Mouse (Mus musculus) liver, postnatal 0 days (tissue): ENCODE measurements at regions not wholly inside any gene's neighbourhood (a gene's known extent, or its start where the extent isn't known, plus 50 kb on each side); places are given as distances from the start of the nearest gene placed in this dataset.

Experiments used
- ATAC-seq: fragments of 200-750 bp; cut with Nextera tagmentation; 2 replicates; pipeline ENCODE4 v1.8.0; 2017; ENCODE audit warnings: mild to moderate bottlenecking, moderate library complexity
- DNase-seq: peaks from one replicate; pipeline ENCODE4 v3.0.0-alpha.2; 2016
- H3K27ac ChIP-seq: fragments of 300-500 bp; sonication (generic); 2 replicates; pipeline ENCODE4 v1.5.1; 2014; ENCODE audit warnings: antibody characterized with exemption, moderate library complexity, mild to moderate bottlenecking, low read depth
- H3K27me3 ChIP-seq: fragments of 300-500 bp; sonication (generic); 2 replicates; pipeline ENCODE4 v1.6.1; 2014; ENCODE audit warnings: low read length, control low read depth, mixed read lengths; ENCODE audit not compliant: insufficient read depth
- H3K36me3 ChIP-seq: fragments of 300-500 bp; sonication (generic); replicated peaks from 2 replicates; pipeline ENCODE4 v1.6.1; 2014; ENCODE audit warnings: mild to moderate bottlenecking, control low read depth, low read length, moderate library complexity, mixed read lengths; ENCODE audit not compliant: insufficient read depth
- H3K4me1 ChIP-seq: fragments of 300-500 bp; sonication (generic); 2 replicates; pipeline ENCODE4 v1.6.1; 2014; ENCODE audit warnings: antibody characterized with exemption, mild to moderate bottlenecking, control low read depth; ENCODE audit not compliant: insufficient read depth
- H3K4me2 ChIP-seq: fragments of 300-500 bp; sonication (generic); 2 replicates; pipeline ENCODE4 v1.6.1; 2014; ENCODE audit warnings: low read depth, mild to moderate bottlenecking, low read length, moderate library complexity, mixed read lengths
- H3K4me3 ChIP-seq: fragments of 300-500 bp; sonication (generic); 2 replicates; pipeline ENCODE4 v1.5.1; 2014; ENCODE audit warnings: low read depth, low read length
- H3K9ac ChIP-seq: fragments of 300-500 bp; sonication (generic); replicated peaks from 2 replicates; pipeline ENCODE4 v1.6.1; 2014; ENCODE audit warnings: mild to moderate bottlenecking, moderate library complexity
- H3K9me3 ChIP-seq: fragments of 300-500 bp; sonication (generic); 2 replicates; pipeline ENCODE4 v1.6.1; 2016; ENCODE audit warnings: mild to moderate bottlenecking, control low read depth, low read length, mixed read lengths
- CTCF ChIP-seq: sonication (generic); IDR thresholded peaks from 2 replicates; pipeline ENCODE4 v1.5.1; 2016; ENCODE audit warnings: antibody characterized with exemption, low read depth
- EP300 ChIP-seq: IDR thresholded peaks from 2 replicates; pipeline ENCODE4 v1.6.1; 2016; ENCODE audit warnings: antibody characterized with exemption, low read depth, mild to moderate bottlenecking
- WGBS: fragments of 180-500 bp; shearing (Covaris S2); extraction: QIAGEN DNeasy Blood & Tissue Kit; methylation state at CpG from one replicate; pipeline ENCODE4 v1.1.7; 2014; ENCODE audit not compliant: insufficient replicate concordance; 5-methylcytosine and 5-hydroxymethylcytosine counted together

DNA sequence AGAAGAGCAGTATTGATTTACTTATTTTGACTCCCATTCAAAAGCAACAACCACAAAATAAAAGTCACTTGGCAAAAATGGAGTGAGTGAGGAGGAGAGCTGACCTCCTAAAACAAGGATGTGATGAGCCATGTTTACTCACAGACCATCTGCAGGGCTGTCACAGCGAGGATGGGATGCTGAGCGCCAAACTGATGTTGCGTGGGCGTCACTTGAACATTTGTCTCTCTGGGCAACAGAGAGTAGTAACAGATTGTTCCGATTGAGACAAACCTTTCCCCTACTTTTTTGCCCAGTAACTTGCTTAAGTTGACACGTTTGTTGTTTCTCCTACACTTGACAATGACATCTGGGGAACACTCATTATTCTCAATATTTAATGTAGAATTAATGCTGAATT is 97.0 kb upstream of the Cxcl12 start:
- no peak overlapping the region for H3K4me3 ChIP-seq
- no peaks in the 10 kb centered on the region for H3K9me3 ChIP-seq
- no peak for TF ChIP-seq CTCF
- no peak for TF ChIP-seq EP300
- DNase-seq, result no peak
- H3K27ac ChIP-seq, result no peak overlapping the region
- ATAC-seq, result no peak
- H3K36me3 ChIP-seq, result no peaks in the 10 kb centered on the region
- no peaks in the 10 kb centered on the region for H3K4me1 ChIP-seq
- 69% methylated on average over 6 of the region's 6 CpGs for WGBS
- no peaks in the 10 kb centered on the region for H3K27me3 ChIP-seq
- H3K4me2 ChIP-seq, result no peak overlapping the region
- no peak overlapping the region for H3K9ac ChIP-seq

DNA sequence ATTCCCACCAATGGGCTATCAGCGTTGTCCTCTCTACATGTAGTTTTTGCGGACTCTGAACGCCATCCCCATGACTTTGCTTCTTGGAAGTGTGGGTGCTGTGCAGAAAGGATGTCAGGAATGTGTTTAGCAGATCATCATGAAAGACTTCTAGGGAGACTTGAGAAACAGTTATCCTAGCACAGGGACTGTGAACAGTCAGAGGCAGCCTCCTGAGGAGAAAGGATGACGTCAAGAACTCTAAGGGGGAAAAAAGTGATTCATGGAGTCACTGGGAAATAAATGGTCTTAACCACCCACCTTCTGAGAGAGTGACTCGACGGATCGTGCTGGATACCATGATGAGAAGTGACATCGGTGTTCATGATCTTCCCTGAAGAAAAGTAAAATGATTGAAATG is 96.5 kb upstream of the Cxcl12 start:
- H3K4me2 ChIP-seq, result no peak overlapping the region
- no peak overlapping the region for H3K4me3 ChIP-seq
- H3K27me3 ChIP-seq, result no peaks in the 10 kb centered on the region
- WGBS, result 78% methylated on average over 8 of the region's 8 CpGs
- H3K4me1 ChIP-seq, result no peaks in the 10 kb centered on the region
- no peak for DNase-seq
- H3K27ac ChIP-seq, result no peak overlapping the region
- TF ChIP-seq EP300, result no peak
- TF ChIP-seq CTCF, result no peak
- H3K36me3 ChIP-seq, result no peaks in the 10 kb centered on the region
- no peak for ATAC-seq
- H3K9ac ChIP-seq, result no peak overlapping the region
- no peaks in the 10 kb centered on the region for H3K9me3 ChIP-seq

DNA sequence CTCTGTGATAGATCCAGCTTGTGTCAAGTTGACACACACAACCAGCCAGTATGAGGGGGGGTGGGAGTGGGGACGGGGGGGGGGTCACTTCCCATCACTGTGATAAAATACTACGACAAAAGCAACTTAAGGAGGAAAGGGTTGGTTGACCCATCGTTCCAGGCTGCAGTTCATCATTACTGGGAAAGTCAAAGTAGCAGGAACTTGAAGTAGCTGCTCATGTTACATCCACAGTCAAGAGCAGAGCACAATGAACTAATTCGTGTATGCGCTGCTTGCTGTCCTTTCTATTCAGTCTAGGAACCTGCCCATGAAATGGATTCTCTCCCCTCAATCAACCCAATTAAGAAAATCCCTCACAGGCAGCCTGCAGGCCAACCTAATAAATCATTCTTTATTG is 88.8 kb upstream of the Cxcl12 start:
- no peaks in the 10 kb centered on the region for H3K9me3 ChIP-seq
- 62% methylated on average over 5 of the region's 5 CpGs for WGBS
- DNase-seq (no peak), ATAC-seq (no peak)
- H3K27ac ChIP-seq, result no peak overlapping the region
- no peak overlapping the region for H3K4me3 ChIP-seq
- H3K4me2 ChIP-seq, result no peak overlapping the region
- TF ChIP-seq CTCF (no peak), EP300 (no peak)
- H3K27me3 ChIP-seq, result no peaks in the 10 kb centered on the region
- H3K4me1 ChIP-seq, result no peaks in the 10 kb centered on the region
- H3K36me3 ChIP-seq, result no peaks in the 10 kb centered on the region
- H3K9ac ChIP-seq, result no peak overlapping the region

DNA sequence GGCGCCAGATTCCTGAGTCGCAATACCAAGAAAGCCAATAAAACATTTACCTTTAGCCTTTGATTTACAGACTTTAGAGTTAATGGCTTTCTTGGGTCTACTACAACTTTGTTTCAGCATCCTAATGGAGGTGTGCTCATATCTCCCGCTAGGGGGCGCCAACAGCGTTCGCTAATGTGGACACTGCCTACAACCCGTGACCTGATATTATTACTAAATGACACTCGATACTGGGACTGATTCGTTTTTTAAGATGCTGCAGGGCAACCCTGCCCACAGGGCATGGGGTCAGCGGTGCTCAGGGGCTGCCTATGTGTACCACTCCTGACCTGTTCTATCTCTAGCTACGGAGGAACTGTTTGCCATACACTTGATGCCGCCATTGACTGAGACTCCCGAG is 87.4 kb upstream of the Cxcl12 start:
- Histone ChIP-seq H3K9ac (no peak overlapping the region), H3K27me3 (no peaks in the 10 kb centered on the region), H3K9me3 (no peaks in the 10 kb centered on the region), H3K4me2 (no peak overlapping the region), H3K4me1 (no peaks in the 10 kb centered on the region), H3K27ac (no peak overlapping the region), H3K36me3 (no peaks in the 10 kb centered on the region), H3K4me3 (no peak overlapping the region)
- 37% methylated on average over 13 of the region's 13 CpGs for WGBS
- TF ChIP-seq EP300, result no peak
- peak; percentile 59 for TF ChIP-seq CTCF
- ATAC-seq (no peak), DNase-seq (peak; percentile 19)

DNA sequence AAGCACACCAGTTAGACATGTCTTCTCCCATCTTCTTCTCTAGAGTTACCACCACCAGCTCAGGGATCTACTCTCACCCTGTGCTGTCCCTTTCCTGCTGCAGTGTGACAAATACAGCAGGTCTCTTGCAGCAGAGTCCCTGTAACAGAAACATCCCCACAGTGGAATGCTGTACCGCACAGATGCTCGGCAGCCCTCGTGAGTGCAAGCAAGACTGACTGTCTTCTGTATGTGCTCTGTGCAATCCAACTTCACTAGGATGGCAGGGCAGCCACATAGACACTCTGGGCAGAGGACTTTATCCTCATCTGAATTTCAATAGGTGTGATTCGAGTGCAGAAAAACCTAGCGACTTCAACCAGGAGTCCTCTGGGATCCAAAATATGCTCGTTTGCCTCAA is 84.1 kb upstream of the Cxcl12 start:
- Histone ChIP-seq H3K9ac (no peak overlapping the region), H3K9me3 (no peaks in the 10 kb centered on the region), H3K4me2 (no peak overlapping the region), H3K4me3 (no peak overlapping the region), H3K27ac (no peak overlapping the region), H3K27me3 (no peaks in the 10 kb centered on the region), H3K36me3 (no peaks in the 10 kb centered on the region), H3K4me1 (no peaks in the 10 kb centered on the region)
- WGBS, result 58% methylated on average over 6 of the region's 6 CpGs
- ATAC-seq (no peak), DNase-seq (no peak)
- TF ChIP-seq CTCF (no peak), EP300 (no peak)

DNA sequence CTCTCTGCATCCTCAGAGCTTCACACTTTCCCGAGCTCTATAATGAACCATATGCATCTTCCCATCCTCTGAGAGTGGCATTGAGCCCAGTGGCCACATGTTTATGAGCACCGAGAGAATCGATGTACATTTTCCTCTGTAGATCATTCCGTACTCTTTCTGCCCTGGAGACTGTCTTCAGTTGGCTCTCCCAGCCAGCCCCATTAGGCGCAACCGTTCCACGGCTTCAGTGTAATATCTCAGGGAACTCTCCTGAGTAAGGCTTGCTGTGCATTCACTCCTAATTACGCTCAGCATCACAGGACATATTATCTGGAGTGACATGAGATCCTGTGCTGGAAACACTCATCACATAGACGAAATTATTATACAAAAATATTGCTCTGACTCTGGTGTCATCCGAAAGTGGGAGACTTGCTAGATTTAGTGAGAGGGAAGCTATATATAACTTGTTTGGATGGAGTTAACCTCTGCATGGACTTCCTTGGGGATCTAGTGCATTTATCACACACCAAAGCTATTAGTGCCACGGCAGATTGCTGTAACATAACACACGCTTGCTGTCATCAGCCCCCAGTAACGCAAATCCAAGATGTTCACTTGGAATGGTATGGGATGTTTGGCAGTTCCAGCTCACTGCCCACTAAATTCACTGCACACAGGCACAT is 83.4 kb upstream of the Cxcl12 start:
- Histone ChIP-seq H3K9me3 (no peaks in the 10 kb centered on the region), H3K4me3 (no peak overlapping the region), H3K9ac (no peak overlapping the region), H3K27me3 (no peaks in the 10 kb centered on the region), H3K36me3 (no peaks in the 10 kb centered on the region), H3K4me2 (no peak overlapping the region), H3K27ac (no peak overlapping the region), H3K4me1 (no peaks in the 10 kb centered on the region)
- ATAC-seq, result no peak
- WGBS, result 76% methylated on average over 13 of the region's 13 CpGs
- TF ChIP-seq EP300, result no peak
- no peak for TF ChIP-seq CTCF
- DNase-seq, result no peak

DNA sequence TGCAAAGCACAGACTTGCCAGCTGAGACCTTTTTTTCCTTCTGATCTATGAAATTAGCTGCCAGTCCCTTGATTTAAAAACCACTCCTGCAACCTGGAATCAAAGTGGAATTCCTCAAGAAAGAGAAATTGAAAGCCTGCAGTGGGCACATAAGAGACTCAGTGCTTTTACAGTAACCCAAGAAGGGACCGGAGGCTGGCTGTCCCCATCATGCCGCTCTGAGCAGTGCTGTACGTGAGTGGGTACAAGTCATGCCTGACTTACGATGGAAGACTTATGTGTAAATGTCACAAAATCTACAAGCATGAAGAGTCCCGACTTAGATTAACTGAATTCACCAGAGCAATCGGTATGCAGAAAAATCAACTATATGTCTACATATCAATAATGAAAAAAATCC is 73.6 kb upstream of the Cxcl12 start:
- Histone ChIP-seq H3K27me3 (no peaks in the 10 kb centered on the region), H3K9ac (no peak overlapping the region), H3K27ac (no peak overlapping the region), H3K9me3 (no peaks in the 10 kb centered on the region), H3K4me2 (no peak overlapping the region), H3K4me3 (no peak overlapping the region), H3K36me3 (no peaks in the 10 kb centered on the region), H3K4me1 (no peaks in the 10 kb centered on the region)
- no peak for TF ChIP-seq CTCF
- TF ChIP-seq EP300, result no peak
- no peak for DNase-seq
- no peak for ATAC-seq
- 82% methylated on average over 6 of the region's 6 CpGs for WGBS
